Mouse (Mus musculus): ENCODE results near the gene Lat2. TPM values are rescaled to one million over a fixed set of nuclear protein-coding genes. Genes with fewer than 3 reads are reported as not detected.
"Not testable (repeated sequence)": the region's sequence is repeated elsewhere in the genome, so short reads cannot be mapped to it uniquely, and the experiment has no call there.

Lat2 gene
- 1.8 and 3.6 TPM in 2 replicates for polyA plus RNA-seq (2015; fragmentation: Nextera tagmentation; extraction: Ambion mirVana)

DNA sequence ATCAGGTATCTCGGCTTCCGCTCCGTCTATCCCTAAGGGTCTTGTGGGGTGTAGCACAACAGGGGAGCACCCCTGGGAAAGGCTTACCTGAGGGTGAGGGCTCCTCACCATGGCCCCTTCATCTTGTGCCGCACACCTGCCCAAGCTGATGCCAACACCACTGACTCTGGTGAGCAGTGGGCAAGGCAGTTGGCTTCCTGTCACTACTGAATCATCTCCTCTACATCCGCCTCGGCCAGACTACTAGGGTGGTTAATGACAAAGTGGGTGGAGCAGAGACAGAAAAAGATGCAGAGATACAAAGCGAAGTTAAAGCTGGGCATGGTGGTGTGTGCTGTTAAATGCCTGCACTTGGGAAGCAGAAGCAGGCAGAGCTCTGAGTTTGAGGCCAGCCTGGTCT, at the start of gene Lat2:
Gene Lat2, minus strand, starts transcription at position 224 of the 400 bp plus-strand sequence.
- Histone ChIP-seq H3K9me3 (ENCODE audit: low read length) (no peaks in the 10 kb centered on the region), H3K4me1 (ENCODE audit: insufficient read depth, low read length) (no peaks in the 10 kb centered on the region), H3K4me3 (ENCODE audit: low read length) (no peak within 1 kb of the TSS), H3K27me3 (ENCODE audit: insufficient read depth, low read length) (no peaks in the 10 kb centered on the region), H3K4me2 (replicated peaks; ENCODE audit: low read depth, low read length) (no peak within 1 kb of the TSS), H3K9ac (replicated peaks; ENCODE audit: low read length) (no peak within 1 kb of the TSS), H3K27ac (ENCODE audit: low read length) (no peak within 1 kb of the TSS), H3K36me3 (ENCODE audit: insufficient read depth, low read length) (peaks cover 27% of the 10 kb centered on the region)
- ATAC-seq (ENCODE audit: low FRiP score, low TSS enrichment): no peak
- WGBS: 82% methylated on average over 7 of the region's 7 CpGs

DNA sequence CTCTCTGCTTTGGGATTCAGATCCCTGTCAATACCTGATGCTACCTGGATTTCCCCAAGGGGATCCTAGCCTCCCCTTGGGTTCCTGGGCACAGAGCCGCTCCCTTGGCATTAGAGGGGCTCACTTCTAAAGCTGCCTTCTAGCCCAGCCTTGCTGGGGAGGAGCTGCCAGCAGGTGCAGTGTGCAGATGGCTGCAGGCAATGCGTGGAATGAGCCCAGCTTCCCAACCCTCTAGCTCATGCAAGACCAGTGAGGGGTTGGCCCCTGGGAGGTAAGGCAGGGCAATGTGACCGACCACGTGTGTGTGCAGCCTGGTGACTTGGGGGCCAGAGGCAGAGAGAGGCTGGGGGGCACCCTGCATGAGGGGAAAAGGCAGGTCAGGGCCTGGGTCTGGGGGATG, 41.9 kb upstream of the Lat2 start:
- no peak for ATAC-seq (ENCODE audit: low FRiP score, low TSS enrichment)
- 63% methylated on average over 4 of the region's 4 CpGs for WGBS
- no peaks in the 10 kb centered on the region for H3K4me1 ChIP-seq (ENCODE audit: insufficient read depth, low read length)

DNA sequence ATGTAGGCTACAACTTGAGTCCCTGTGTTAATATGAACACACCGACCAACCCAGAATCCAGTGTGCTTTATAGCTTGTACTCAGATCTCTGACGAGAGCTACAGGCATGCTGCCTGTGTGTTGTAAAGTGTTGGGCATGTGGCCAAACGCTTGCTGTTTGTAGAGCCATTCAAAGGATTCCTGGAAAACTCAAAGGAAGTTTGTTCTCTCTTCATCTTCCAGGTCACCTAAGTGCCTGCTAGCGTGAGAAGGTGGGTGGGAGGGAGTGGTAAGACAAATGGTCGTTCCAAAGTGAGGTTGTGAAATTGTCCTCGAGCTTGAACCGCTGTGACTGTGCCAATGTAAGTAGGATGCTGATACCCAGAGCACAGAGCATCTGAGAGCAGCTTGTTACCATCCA, 37.2 kb upstream of the Lat2 start:
- H3K27me3 ChIP-seq (ENCODE audit: insufficient read depth, low read length): no peaks in the 10 kb centered on the region

More for the DNA sequence above, 41.9 kb upstream of the Lat2 start:
- Histone ChIP-seq H3K27me3 (ENCODE audit: insufficient read depth, low read length) (no peaks in the 10 kb centered on the region), H3K27ac (ENCODE audit: low read length) (no peak overlapping the region), H3K4me3 (ENCODE audit: low read length) (no peak overlapping the region), H3K9ac (replicated peaks; ENCODE audit: low read length) (no peak overlapping the region), H3K36me3 (ENCODE audit: insufficient read depth, low read length) (peaks cover 10% of the 10 kb centered on the region), H3K9me3 (ENCODE audit: low read length) (no peaks in the 10 kb centered on the region), H3K4me2 (replicated peaks; ENCODE audit: low read depth, low read length) (no peak overlapping the region)

DNA sequence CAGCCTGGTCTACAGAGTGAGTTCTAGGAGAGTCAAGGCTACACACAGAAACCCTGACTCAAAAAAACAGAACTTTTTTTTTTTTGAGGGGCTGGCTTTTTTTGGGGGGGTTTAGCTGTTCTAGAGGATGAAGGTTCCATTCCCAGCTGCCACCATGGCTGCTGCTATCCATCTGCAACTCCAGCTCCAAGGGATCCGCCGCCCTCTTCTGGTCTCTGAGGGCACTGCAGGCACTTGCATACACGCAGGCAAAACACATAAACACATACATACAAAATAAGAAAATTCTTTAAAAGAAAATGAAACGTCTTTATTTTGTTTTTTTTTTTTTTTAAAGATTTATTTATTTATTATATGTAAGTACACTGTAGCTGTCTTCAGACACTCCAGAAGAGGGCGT, 36.1 kb upstream of the Lat2 start:
- H3K4me3 ChIP-seq (ENCODE audit: low read length): no peak overlapping the region
- H3K9me3 ChIP-seq (ENCODE audit: low read length): peaks cover 4% of the 10 kb centered on the region; the same call in 1 of the 2 replicates
- no peaks in the 10 kb centered on the region for H3K36me3 ChIP-seq (ENCODE audit: insufficient read depth, low read length)
- no peaks in the 10 kb centered on the region for H3K27me3 ChIP-seq (ENCODE audit: insufficient read depth, low read length)
- H3K9ac ChIP-seq (replicated peaks; ENCODE audit: low read length): no peak overlapping the region
- H3K4me1 ChIP-seq (ENCODE audit: insufficient read depth, low read length): no peaks in the 10 kb centered on the region
- no peak overlapping the region for H3K27ac ChIP-seq (ENCODE audit: low read length)
- 52% methylated on average over 4 of the region's 5 CpGs for WGBS
- H3K4me2 ChIP-seq (replicated peaks; ENCODE audit: low read depth, low read length): no peak overlapping the region
- ATAC-seq (ENCODE audit: low FRiP score, low TSS enrichment): no peak

More for the DNA sequence above, 37.2 kb upstream of the Lat2 start:
- H3K9ac ChIP-seq (replicated peaks; ENCODE audit: low read length): no peak overlapping the region
- 17% methylated on average over 7 of the region's 7 CpGs for WGBS
- no peak for ATAC-seq (ENCODE audit: low FRiP score, low TSS enrichment)
- H3K4me3 ChIP-seq (ENCODE audit: low read length): no peak overlapping the region
- H3K4me2 ChIP-seq (replicated peaks; ENCODE audit: low read depth, low read length): no peak overlapping the region
- no peaks in the 10 kb centered on the region for H3K9me3 ChIP-seq (ENCODE audit: low read length)
- peak overlapping the region; percentile 9; the same call in 1 of the 2 replicates for H3K27ac ChIP-seq (ENCODE audit: low read length)
- no peaks in the 10 kb centered on the region for H3K4me1 ChIP-seq (ENCODE audit: insufficient read depth, low read length)
- no peaks in the 10 kb centered on the region for H3K36me3 ChIP-seq (ENCODE audit: insufficient read depth, low read length)

GRCm38 (mm10) chr5:134648976-134649375, 34.2 kb upstream of the Lat2 start:
- not testable (repeated sequence) for H3K27ac ChIP-seq (ENCODE audit: low read length); H3K4me2 ChIP-seq (replicated peaks; ENCODE audit: low read depth, low read length); H3K4me1 ChIP-seq (ENCODE audit: insufficient read depth, low read length); H3K27me3 ChIP-seq (ENCODE audit: insufficient read depth, low read length); H3K36me3 ChIP-seq (ENCODE audit: insufficient read depth, low read length); H3K4me3 ChIP-seq (ENCODE audit: low read length); ATAC-seq (ENCODE audit: low FRiP score, low TSS enrichment); H3K9me3 ChIP-seq (ENCODE audit: low read length); H3K9ac ChIP-seq (replicated peaks; ENCODE audit: low read length)
- WGBS: 87% methylated on average over 3 of the region's 4 CpGs

- ATAC-seq (ENCODE audit: low FRiP score, low TSS enrichment): no peak
- 75% methylated on average over 2 of the region's 2 CpGs for WGBS
- 0 out of 2 replicates have a peak, but pooled peaks cover 4% of the 10 kb centered on the region for H3K4me1 ChIP-seq (ENCODE audit: insufficient read depth, low read length)
Measured at GRCm38 (mm10) chr5:134647394-134647793, 32.6 kb upstream of the Lat2 start.

GRCm38 (mm10) chr5:134646461-134646860, 31.6 kb upstream of the Lat2 start:
- H3K9me3 ChIP-seq (ENCODE audit: low read length): peaks cover 4% of the 10 kb centered on the region; the same call in 1 of the 2 replicates
- 70% methylated on average over 4 of the region's 4 CpGs for WGBS
- ATAC-seq (ENCODE audit: low FRiP score, low TSS enrichment): no peak
- no peak overlapping the region for H3K4me2 ChIP-seq (replicated peaks; ENCODE audit: low read depth, low read length)
- H3K4me1 ChIP-seq (ENCODE audit: insufficient read depth, low read length): 0 out of 2 replicates have a peak, but pooled peaks cover 4% of the 10 kb centered on the region
- H3K4me3 ChIP-seq (ENCODE audit: low read length): no peak overlapping the region
- no peak overlapping the region for H3K27ac ChIP-seq (ENCODE audit: low read length)
- no peak overlapping the region for H3K9ac ChIP-seq (replicated peaks; ENCODE audit: low read length)
- no peaks in the 10 kb centered on the region for H3K36me3 ChIP-seq (ENCODE audit: insufficient read depth, low read length)
- H3K27me3 ChIP-seq (ENCODE audit: insufficient read depth, low read length): no peaks in the 10 kb centered on the region

More at GRCm38 (mm10) chr5:134647394-134647793, 32.6 kb upstream of the Lat2 start:
- Histone ChIP-seq H3K36me3 (ENCODE audit: insufficient read depth, low read length) (no peaks in the 10 kb centered on the region), H3K4me2 (replicated peaks; ENCODE audit: low read depth, low read length) (no peak overlapping the region), H3K4me3 (ENCODE audit: low read length) (no peak overlapping the region), H3K9ac (replicated peaks; ENCODE audit: low read length) (no peak overlapping the region), H3K27ac (ENCODE audit: low read length) (no peak overlapping the region), H3K9me3 (ENCODE audit: low read length) (peaks cover 4% of the 10 kb centered on the region; the same call in 1 of the 2 replicates), H3K27me3 (ENCODE audit: insufficient read depth, low read length) (no peaks in the 10 kb centered on the region)

DNA sequence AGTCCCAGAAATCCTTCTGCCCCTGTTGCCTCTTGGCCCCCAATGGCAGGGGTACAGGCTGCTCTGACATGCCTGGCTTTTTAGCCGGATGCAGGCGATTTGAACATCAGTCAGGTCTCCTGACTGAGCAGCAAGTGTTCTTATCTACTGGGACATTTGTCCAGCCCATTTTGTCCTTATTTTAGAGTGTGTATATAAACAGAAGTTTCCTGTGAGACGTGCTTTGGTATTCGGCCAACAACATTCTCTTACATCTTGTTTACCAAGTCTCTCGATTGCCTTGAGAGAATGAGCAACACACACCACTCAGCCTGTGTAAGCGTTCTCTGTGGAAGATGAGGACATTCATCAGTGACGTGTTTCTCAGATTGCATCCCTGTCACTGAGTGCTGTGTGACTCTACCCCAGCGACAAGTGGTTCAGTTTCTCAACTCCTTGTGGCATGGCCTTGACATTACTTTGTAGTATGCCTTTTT, 29.9 kb upstream of the Lat2 start:
- H3K27me3 ChIP-seq (ENCODE audit: insufficient read depth, low read length): no peaks in the 10 kb centered on the region
- peak overlapping the region; percentile 57 for H3K27ac ChIP-seq (ENCODE audit: low read length)
- H3K4me1 ChIP-seq (ENCODE audit: insufficient read depth, low read length): 0 out of 2 replicates have a peak, but pooled peaks cover 6% of the 10 kb centered on the region
- peaks cover 4% of the 10 kb centered on the region; the same call in 1 of the 2 replicates for H3K9me3 ChIP-seq (ENCODE audit: low read length)
- no peak overlapping the region for H3K4me3 ChIP-seq (ENCODE audit: low read length)
- no peak overlapping the region for H3K4me2 ChIP-seq (replicated peaks; ENCODE audit: low read depth, low read length)
- 53% methylated on average over 8 of the region's 8 CpGs for WGBS
- ATAC-seq (ENCODE audit: low FRiP score, low TSS enrichment): no peak
- no peaks in the 10 kb centered on the region for H3K36me3 ChIP-seq (ENCODE audit: insufficient read depth, low read length)
- 0 out of 2 replicates have a peak overlapping the region, but pooled peaks have one; percentile 9 for H3K9ac ChIP-seq (replicated peaks; ENCODE audit: low read length)

- Histone ChIP-seq H3K27me3 (ENCODE audit: insufficient read depth, low read length) (no peaks in the 10 kb centered on the region), H3K9ac (replicated peaks; ENCODE audit: low read length) (no peak overlapping the region), H3K9me3 (ENCODE audit: low read length) (peaks cover 4% of the 10 kb centered on the region; the same call in 1 of the 2 replicates), H3K4me1 (ENCODE audit: insufficient read depth, low read length) (0 out of 2 replicates have a peak, but pooled peaks cover 8% of the 10 kb centered on the region), H3K27ac (ENCODE audit: low read length) (peak overlapping the region; percentile 57), H3K4me3 (ENCODE audit: low read length) (no peak overlapping the region), H3K4me2 (replicated peaks; ENCODE audit: low read depth, low read length) (no peak overlapping the region), H3K36me3 (ENCODE audit: insufficient read depth, low read length) (no peaks in the 10 kb centered on the region)
- no peak for ATAC-seq (ENCODE audit: low FRiP score, low TSS enrichment)
- 82% methylated on average over 1 of the region's 1 CpGs for WGBS
Measured at GRCm38 (mm10) chr5:134644121-134644520, 29.3 kb upstream of the Lat2 start.

DNA sequence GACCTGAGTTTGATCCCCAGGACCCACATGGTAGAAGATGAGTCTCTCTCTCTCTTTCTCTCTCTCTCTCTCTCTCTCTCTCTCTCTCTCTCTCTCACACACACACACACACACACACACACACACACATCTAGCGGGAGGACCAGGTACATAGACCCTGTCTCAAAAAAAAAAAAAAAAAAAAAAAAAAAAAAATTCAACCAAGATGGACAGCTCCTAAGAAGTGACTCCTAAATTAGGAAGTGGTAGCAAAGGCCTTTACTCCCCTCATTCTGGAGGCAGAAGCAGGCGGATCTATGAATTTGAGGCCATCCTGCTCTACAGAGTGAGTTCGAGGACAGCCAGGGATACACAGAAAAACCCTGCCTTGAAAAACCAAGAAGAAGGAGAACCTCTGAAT, 25.5 kb upstream of the Lat2 start:
- ATAC-seq (ENCODE audit: low FRiP score, low TSS enrichment): no peak
- Histone ChIP-seq H3K36me3 (ENCODE audit: insufficient read depth, low read length) (peaks cover 13% of the 10 kb centered on the region), H3K4me2 (replicated peaks; ENCODE audit: low read depth, low read length) (no peak overlapping the region), H3K27me3 (ENCODE audit: insufficient read depth, low read length) (no peaks in the 10 kb centered on the region), H3K4me3 (ENCODE audit: low read length) (no peak overlapping the region), H3K4me1 (ENCODE audit: insufficient read depth, low read length) (peaks cover 15% of the 10 kb centered on the region), H3K27ac (ENCODE audit: low read length) (no peak overlapping the region), H3K9me3 (ENCODE audit: low read length) (no peaks in the 10 kb centered on the region), H3K9ac (replicated peaks; ENCODE audit: low read length) (no peak overlapping the region)
- 92% methylated on average over 3 of the region's 3 CpGs for whole genome bisulfite sequencing
